Mouse (Mus musculus) spleen, adult 2 months (tissue): ENCODE data around the gene Nubp2.

Experiments
- CTCF ChIP-seq: fragments of 200-500 bp; IDR thresholded peaks from 2 replicates; pipeline ENCODE4 v1.5.1; 2011; ENCODE audit warnings: mild to moderate bottlenecking, inconsistent platforms; ENCODE audit not compliant: insufficient read depth, insufficient read length, insufficient replicate concordance; ENCODE audit errors: extremely low read depth
- POLR2A ChIP-seq: fragments of 200-500 bp; IDR thresholded peaks from 2 replicates; pipeline ENCODE4 v1.6.1; 2011; ENCODE audit warnings: low read depth, low read length, inconsistent platforms

- no peak for TF ChIP-seq CTCF
- TF ChIP-seq POLR2A, result no peak
These were observed 11.8 kb downstream of the Nubp2 start for GRCm38 (mm10) chr17:24874405-24874745.
